Mouse (Mus musculus): ENCODE results near the gene Ppp2r5a. TPM values are rescaled to one million over a fixed set of nuclear protein-coding genes. Genes with fewer than 3 reads are reported as not detected.

Ppp2r5a gene
- polyA plus RNA-seq, 1 experiment from 2014 or later: 39.9 TPM

DNA sequence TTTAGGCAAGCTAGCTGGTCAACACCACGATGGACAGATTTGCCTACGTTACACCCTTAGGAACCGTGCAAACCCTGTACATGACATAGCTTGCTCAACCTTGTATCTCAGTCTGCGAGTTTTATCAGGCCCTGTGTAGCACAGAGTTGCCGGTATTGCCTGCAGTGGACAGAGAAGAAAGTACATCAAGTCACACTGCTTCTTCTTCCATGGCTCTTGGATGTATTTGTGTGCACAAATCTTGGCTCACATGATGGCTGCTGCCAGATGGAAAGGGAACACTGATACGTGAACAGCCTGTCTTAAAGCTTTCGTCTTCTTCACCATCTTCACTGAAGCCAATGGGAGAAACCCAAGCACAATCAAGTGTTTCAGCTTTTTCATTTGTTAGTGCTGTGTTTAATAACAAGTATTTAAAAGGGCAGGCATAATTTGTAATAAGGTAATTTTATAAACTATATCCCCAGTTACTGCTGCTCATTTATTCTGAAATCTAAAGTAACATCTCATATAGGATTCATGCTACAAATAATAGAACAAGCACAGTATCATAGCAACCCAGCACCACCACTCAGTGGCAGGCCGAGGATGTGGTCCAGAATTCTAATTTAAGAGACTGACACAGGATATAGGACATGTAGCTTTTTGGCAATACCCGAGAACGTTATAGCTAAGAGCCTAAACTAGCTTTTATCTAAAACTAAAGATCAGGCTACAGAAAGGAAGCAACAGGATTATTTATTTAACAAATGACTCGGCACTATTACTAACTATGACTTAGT, 20.9 kb downstream of the Ppp2r5a start:
- Histone ChIP-seq H3K4me1 (replicated peaks; ENCODE audit: control insufficient read depth, insufficient read depth, low read length) (peaks cover 4% of the 10 kb centered on the region; the same call in 1 of the 2 replicates), H3K36me3 (ENCODE audit: control insufficient read depth, insufficient read depth, low read length) (0 out of 2 replicates have a peak, but pooled peaks cover 2% of the 10 kb centered on the region), H3K27me3 (replicated peaks; ENCODE audit: control insufficient read depth, insufficient read depth, low read length) (no peaks in the 10 kb centered on the region), H3K27ac (ENCODE audit: low read depth, low read length) (no peak overlapping the region), H3K9me3 (ENCODE audit: control insufficient read depth, low read length) (no peaks in the 10 kb centered on the region), H3K4me2 (no peak overlapping the region), H3K9ac (ENCODE audit: low read depth, low read length) (no peak overlapping the region), H3K4me3 (ENCODE audit: low read depth, low read length) (no peak overlapping the region)
- WGBS: 84% methylated on average over 11 of the region's 11 CpGs
- DNase-seq (ENCODE audit: low spot score) (no peak), ATAC-seq (replicated peaks; ENCODE audit: low FRiP score) (no peak)

DNA sequence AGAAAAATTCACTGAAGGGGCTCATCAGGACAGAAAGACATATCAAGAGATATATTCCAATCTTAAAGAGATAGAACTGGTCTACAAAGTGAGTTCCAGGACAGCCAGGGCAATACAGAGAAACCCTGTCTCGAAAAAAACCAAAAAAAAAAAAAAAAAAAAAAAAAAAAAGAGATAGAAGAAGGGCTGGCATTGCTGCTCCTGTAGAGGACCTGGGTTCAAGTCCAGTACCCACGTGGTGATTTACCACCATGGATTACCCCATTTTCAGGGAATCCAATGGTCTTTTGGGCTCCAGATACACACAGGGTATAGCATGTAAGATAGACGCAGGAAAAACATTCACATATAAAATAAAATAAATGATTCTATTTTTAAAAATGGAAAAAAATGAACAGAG, 22.2 kb downstream of the Ppp2r5a start:
- Histone ChIP-seq H3K4me1 (replicated peaks; ENCODE audit: control insufficient read depth, insufficient read depth, low read length) (peaks cover 7% of the 10 kb centered on the region), H3K27ac (ENCODE audit: low read depth, low read length) (no peak overlapping the region), H3K4me3 (ENCODE audit: low read depth, low read length) (no peak overlapping the region), H3K36me3 (ENCODE audit: control insufficient read depth, insufficient read depth, low read length) (0 out of 2 replicates have a peak, but pooled peaks cover 2% of the 10 kb centered on the region), H3K27me3 (replicated peaks; ENCODE audit: control insufficient read depth, insufficient read depth, low read length) (no peaks in the 10 kb centered on the region), H3K4me2 (no peak overlapping the region), H3K9me3 (ENCODE audit: control insufficient read depth, low read length) (no peaks in the 10 kb centered on the region), H3K9ac (ENCODE audit: low read depth, low read length) (no peak overlapping the region)
- WGBS: 87% methylated on average over 3 of the region's 3 CpGs
- DNase-seq (ENCODE audit: low spot score): no peak
- ATAC-seq (replicated peaks; ENCODE audit: low FRiP score): no peak

DNA sequence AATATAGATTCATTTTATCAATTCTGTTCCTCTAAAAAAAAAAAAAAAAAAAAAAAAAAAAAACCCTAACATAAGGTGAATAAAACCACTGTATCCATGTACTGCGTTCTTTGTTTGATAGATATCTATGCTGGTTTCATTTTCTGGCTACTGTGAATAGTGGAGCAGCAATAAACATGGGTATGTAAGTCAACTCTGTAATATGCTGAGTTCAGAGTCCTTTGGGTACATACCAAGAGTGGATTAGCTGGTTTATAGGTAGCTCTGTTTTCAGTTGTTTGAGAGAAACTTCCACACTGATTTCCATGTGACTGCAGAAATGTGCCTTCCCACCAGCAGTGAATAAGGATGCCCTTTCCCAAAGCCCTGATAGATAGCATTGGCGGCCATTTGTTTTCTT, 25.0 kb downstream of the Ppp2r5a start:
- no peak overlapping the region for H3K27ac ChIP-seq (ENCODE audit: low read depth, low read length)
- no peaks in the 10 kb centered on the region for H3K9me3 ChIP-seq (ENCODE audit: control insufficient read depth, low read length)
- no peak overlapping the region for H3K4me3 ChIP-seq (ENCODE audit: low read depth, low read length)
- no peak for DNase-seq (ENCODE audit: low spot score)
- no peak for ATAC-seq (replicated peaks; ENCODE audit: low FRiP score)
- H3K9ac ChIP-seq (ENCODE audit: low read depth, low read length): no peak overlapping the region
- WGBS: 92% methylated on average over 2 of the region's 2 CpGs
- H3K36me3 ChIP-seq (ENCODE audit: control insufficient read depth, insufficient read depth, low read length): 0 out of 2 replicates have a peak, but pooled peaks cover 2% of the 10 kb centered on the region
- peaks cover 21% of the 10 kb centered on the region for H3K4me1 ChIP-seq (replicated peaks; ENCODE audit: control insufficient read depth, insufficient read depth, low read length)
- H3K27me3 ChIP-seq (replicated peaks; ENCODE audit: control insufficient read depth, insufficient read depth, low read length): no peaks in the 10 kb centered on the region
- H3K4me2 ChIP-seq: no peak overlapping the region

DNA sequence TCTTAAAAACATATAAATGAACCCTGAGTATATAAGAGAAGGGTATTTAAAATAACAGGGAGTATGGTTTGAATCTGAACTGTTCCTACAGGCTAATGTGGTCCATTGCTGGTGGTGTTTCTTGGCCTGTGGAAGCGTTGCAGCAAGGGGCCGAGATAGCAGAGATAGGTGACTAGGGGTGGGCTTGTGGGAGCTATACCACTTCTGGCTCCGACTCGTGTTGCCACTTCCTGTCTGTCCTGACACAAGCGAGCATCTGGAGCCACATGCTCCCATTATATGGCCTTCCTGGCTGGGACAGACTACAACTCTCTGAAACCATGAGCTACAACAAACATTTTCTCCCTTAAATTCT, 27.5 kb downstream of the Ppp2r5a start:
- peak overlapping the region; percentile 65 for H3K4me2 ChIP-seq
- ATAC-seq (replicated peaks; ENCODE audit: low FRiP score): peak; percentile 53
- 45% methylated on average over 5 of the region's 5 CpGs for WGBS
- H3K9me3 ChIP-seq (ENCODE audit: control insufficient read depth, low read length): no peaks in the 10 kb centered on the region
- H3K27ac ChIP-seq (ENCODE audit: low read depth, low read length): peak overlapping the region; percentile 90
- H3K36me3 ChIP-seq (ENCODE audit: control insufficient read depth, insufficient read depth, low read length): peaks cover 4% of the 10 kb centered on the region; the same call in 1 of the 2 replicates
- H3K4me1 ChIP-seq (replicated peaks; ENCODE audit: control insufficient read depth, insufficient read depth, low read length): peaks cover 18% of the 10 kb centered on the region
- 0 out of 2 replicates have a peak overlapping the region, but pooled peaks have one; percentile 28 for H3K9ac ChIP-seq (ENCODE audit: low read depth, low read length)
- no peak for DNase-seq (ENCODE audit: low spot score)
- H3K4me3 ChIP-seq (ENCODE audit: low read depth, low read length): peak overlapping the region; percentile 22; the same call in 1 of the 2 replicates
- H3K27me3 ChIP-seq (replicated peaks; ENCODE audit: control insufficient read depth, insufficient read depth, low read length): no peaks in the 10 kb centered on the region

DNA sequence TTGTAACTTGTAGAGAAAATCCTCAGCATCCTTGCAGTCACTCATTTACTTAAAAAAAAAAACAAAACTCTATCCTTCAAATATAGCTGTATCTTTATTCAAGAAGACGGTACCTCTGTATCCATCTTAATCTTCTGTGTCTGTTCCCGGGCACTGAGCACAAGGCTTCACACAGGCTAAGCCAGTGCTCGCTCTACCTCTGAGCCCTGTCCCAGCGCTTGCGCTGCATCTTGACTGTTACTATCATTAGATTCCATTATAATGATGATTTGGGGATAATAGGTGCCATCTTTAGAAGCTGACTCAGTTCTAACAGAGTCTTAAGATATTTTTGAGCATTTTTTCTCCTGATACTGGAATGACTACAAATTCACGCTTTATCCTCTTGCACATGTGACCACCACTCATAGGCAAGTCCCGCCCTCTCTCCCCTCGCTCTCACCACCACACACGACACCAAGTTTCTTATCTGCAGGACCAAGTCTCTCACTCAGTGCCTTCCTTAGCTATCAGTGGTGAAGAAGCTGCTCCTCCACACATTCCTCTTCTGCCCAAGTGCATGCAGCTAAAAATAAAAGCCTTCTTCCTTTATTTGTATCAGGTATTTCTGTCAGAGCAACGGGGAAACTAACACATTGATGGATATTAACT, 28.0 kb downstream of the Ppp2r5a start:
- no peak for DNase-seq (ENCODE audit: low spot score)
- H3K4me3 ChIP-seq (ENCODE audit: low read depth, low read length): peak overlapping the region; percentile 22; the same call in 1 of the 2 replicates
- H3K27ac ChIP-seq (ENCODE audit: low read depth, low read length): peak overlapping the region; percentile 90
- H3K9ac ChIP-seq (ENCODE audit: low read depth, low read length): no peak overlapping the region
- no peaks in the 10 kb centered on the region for H3K27me3 ChIP-seq (replicated peaks; ENCODE audit: control insufficient read depth, insufficient read depth, low read length)
- peak; percentile 97 for ATAC-seq (replicated peaks; ENCODE audit: low FRiP score)
- H3K9me3 ChIP-seq (ENCODE audit: control insufficient read depth, low read length): no peaks in the 10 kb centered on the region
- H3K4me1 ChIP-seq (replicated peaks; ENCODE audit: control insufficient read depth, insufficient read depth, low read length): peaks cover 18% of the 10 kb centered on the region
- 48% methylated on average over 10 of the region's 10 CpGs for WGBS
- H3K4me2 ChIP-seq: peak overlapping the region; percentile 65
- peaks cover 4% of the 10 kb centered on the region; the same call in 1 of the 2 replicates for H3K36me3 ChIP-seq (ENCODE audit: control insufficient read depth, insufficient read depth, low read length)

DNA sequence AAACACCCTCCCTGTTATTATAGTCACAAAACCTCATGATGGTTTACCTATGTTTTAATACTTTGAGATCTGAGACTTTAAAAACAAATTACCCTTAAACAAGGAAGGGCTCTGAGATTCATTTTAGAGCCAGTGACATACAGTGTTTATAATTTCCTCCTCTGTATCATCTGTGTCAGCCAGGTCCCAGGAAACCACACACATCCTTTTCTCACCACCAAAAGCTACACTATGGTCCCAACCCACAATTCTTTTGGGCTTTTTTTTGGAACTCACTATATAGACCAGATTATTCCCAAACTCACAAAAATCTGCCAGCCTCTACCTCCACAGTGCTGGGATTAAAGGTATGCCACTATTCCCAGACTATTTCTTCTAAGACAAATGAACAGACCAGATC, 33.9 kb downstream of the Ppp2r5a start:
- H3K4me2 ChIP-seq: no peak overlapping the region
- DNase-seq (ENCODE audit: low spot score) (peak; percentile 12), ATAC-seq (replicated peaks; ENCODE audit: low FRiP score) (no peak)
- H3K36me3 ChIP-seq (ENCODE audit: control insufficient read depth, insufficient read depth, low read length): peaks cover 10% of the 10 kb centered on the region; the same call in 1 of the 2 replicates
- no peaks in the 10 kb centered on the region for H3K27me3 ChIP-seq (replicated peaks; ENCODE audit: control insufficient read depth, insufficient read depth, low read length)
- H3K4me1 ChIP-seq (replicated peaks; ENCODE audit: control insufficient read depth, insufficient read depth, low read length): 0 out of 2 replicates have a peak, but pooled peaks cover 2% of the 10 kb centered on the region
- no peak overlapping the region for H3K9ac ChIP-seq (ENCODE audit: low read depth, low read length)
- no peak overlapping the region for H3K4me3 ChIP-seq (ENCODE audit: low read depth, low read length)
- H3K9me3 ChIP-seq (ENCODE audit: control insufficient read depth, low read length): no peaks in the 10 kb centered on the region
- no peak overlapping the region for H3K27ac ChIP-seq (ENCODE audit: low read depth, low read length)

DNA sequence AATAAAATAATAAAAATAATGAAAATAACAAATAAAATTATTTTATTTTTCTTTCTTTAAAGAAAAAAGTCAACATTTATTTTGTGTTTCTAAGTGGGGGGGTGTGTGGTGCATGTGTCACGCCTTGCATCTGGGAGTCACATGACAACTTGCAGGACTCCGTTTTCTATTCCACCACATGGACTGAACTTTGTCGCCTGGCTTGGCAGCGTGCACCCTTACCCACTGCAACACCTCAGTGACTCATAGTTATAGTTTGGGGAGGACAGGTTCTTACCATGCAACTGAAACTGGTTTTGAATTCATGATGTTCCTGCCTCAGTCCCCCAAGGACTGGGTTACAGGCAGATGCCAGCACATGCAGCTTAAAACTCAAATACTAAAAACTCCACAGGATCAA, 34.9 kb downstream of the Ppp2r5a start:
- H3K9me3 ChIP-seq (ENCODE audit: control insufficient read depth, low read length): no peaks in the 10 kb centered on the region
- H3K9ac ChIP-seq (ENCODE audit: low read depth, low read length): no peak overlapping the region
- no peaks in the 10 kb centered on the region for H3K27me3 ChIP-seq (replicated peaks; ENCODE audit: control insufficient read depth, insufficient read depth, low read length)
- DNase-seq (ENCODE audit: low spot score) (no peak), ATAC-seq (replicated peaks; ENCODE audit: low FRiP score) (no peak)
- no peak overlapping the region for H3K4me3 ChIP-seq (ENCODE audit: low read depth, low read length)
- 89% methylated on average over 4 of the region's 4 CpGs for WGBS
- H3K36me3 ChIP-seq (ENCODE audit: control insufficient read depth, insufficient read depth, low read length): peaks cover 10% of the 10 kb centered on the region; the same call in 1 of the 2 replicates
- H3K4me2 ChIP-seq: no peak overlapping the region
- no peaks in the 10 kb centered on the region for H3K4me1 ChIP-seq (replicated peaks; ENCODE audit: control insufficient read depth, insufficient read depth, low read length)
- H3K27ac ChIP-seq (ENCODE audit: low read depth, low read length): no peak overlapping the region

DNA sequence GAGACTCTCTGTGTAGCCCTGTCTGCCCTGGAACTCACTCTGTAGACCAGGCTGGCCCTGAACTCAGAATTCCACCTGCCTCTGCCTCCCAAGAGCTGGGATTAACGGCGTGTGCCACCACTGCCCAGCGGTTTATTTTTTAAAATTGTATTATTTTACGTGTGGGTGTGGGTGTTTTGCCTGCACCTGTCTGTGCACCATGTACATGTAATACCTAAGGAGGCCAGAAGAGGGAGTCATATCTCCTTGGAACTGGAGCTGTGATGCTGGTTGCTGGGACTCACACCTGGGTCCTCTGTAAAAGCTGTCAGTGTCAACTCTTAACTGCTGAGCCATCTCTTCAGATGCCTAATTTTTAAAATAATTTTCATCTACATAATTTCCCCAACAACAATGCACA, 38.6 kb downstream of the Ppp2r5a start:
- ATAC-seq (replicated peaks; ENCODE audit: low FRiP score): peak; percentile 54
- no peaks in the 10 kb centered on the region for H3K9me3 ChIP-seq (ENCODE audit: control insufficient read depth, low read length)
- WGBS: 72% methylated on average over 4 of the region's 4 CpGs
- H3K27ac ChIP-seq (ENCODE audit: low read depth, low read length): no peak overlapping the region
- H3K27me3 ChIP-seq (replicated peaks; ENCODE audit: control insufficient read depth, insufficient read depth, low read length): no peaks in the 10 kb centered on the region
- no peak overlapping the region for H3K9ac ChIP-seq (ENCODE audit: low read depth, low read length)
- H3K36me3 ChIP-seq (ENCODE audit: control insufficient read depth, insufficient read depth, low read length): peaks cover 7% of the 10 kb centered on the region; the same call in 1 of the 2 replicates
- DNase-seq (ENCODE audit: low spot score): no peak
- no peaks in the 10 kb centered on the region for H3K4me1 ChIP-seq (replicated peaks; ENCODE audit: control insufficient read depth, insufficient read depth, low read length)
- H3K4me3 ChIP-seq (ENCODE audit: low read depth, low read length): no peak overlapping the region
- no peak overlapping the region for H3K4me2 ChIP-seq
